Mouse (Mus musculus) CD8-positive naive resting alpha-beta T cell, adult 2 months (primary cell): ENCODE data around the gene Vcl.

Source experiments
- DNase-seq, 2 experiments: peaks; one replicate each; pipeline ENCODE4 v3.0.0; 2022; ENCODE audit warnings: low read depth in 2 of 2, low spot score in 2 of 2

Vcl gene

DNA sequence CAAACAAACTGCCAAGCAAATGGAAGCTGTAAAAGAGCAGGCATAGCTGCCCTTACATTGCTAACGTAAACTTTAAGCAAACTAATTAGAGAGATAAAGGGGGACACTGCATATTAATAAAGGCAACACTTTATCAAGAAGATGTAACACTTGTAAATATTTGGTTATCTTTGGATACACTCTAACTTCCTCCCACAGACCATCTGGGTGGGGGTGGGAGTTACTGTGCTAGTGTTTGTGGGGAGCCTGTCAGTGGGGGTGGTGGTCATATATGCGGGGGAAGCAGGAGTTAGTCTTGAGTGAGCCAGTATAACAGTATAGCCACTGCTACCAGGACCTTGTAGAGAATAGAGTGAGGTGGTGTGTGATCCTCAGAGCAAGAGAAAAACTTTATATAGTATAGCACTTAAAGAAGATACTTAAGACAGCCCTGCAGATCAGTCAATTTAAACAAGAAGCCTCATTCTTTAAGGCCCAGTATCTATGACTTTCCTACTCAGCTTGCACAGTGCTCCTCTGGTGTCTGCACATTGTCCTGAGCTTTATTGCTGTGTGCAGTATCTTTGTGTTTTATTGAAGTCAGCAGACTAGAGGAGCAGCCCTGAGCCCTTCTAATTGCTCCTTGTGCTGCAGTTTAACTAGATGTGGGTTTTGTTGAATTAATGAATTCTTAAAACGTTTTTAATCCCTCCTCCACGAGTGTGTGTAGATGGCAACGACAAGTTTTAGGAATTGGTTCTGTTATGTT, 133.7 kb downstream of the Vcl start:
- DNase-seq, result no peak

DNA sequence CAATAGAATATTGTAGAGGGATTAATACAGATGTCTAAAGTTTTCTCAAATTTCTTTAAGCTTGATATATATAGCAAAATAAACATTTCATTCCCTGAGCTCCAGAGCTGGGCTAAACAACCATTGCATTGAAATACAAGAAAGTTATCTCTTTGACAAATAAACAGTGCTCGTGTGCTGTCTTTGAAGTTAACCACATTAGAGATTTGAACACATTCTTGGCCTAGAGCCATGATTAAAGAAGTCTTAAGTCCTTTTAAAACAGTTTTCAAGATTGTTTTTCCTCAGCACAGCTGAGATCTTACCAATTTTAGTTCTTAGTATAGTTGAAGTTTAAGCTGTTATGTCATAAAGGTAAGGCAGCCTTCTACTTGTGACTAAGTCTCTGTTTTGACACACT, 135.1 kb downstream of the Vcl start:
- no peak for DNase-seq

DNA sequence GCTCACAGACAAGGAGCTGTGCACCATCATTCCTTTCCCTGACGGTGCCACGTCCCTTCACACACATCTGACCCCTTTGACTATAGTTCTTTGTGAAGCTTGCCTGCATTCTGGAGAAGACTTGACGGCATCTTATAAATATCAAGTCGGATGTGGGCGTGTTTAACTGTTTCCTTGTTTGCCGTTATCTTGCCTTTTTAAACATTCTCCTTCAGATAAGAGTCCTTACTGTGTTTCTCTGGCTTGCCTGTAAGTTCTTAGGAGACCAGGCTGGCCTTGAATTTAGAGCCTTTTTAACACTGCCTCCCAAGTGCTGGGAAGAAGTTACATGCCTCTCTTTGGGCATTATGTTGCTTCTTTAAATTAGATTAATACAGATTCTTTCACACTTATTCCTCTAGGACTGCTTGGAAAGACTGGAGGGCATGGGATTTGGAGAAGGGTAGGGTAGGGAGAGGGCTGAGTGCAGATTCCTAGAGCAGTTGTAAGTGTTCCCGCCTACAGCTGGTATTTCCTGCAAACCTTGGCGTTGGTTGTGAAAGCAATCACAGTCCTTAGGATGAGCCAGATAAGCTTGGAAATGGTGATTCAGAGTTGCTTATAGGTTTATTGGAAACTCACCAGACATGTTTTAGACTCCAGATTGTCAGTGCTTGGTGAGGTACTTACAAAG, 136.4 kb downstream of the Vcl start:
- DNase-seq, result no peak

DNA sequence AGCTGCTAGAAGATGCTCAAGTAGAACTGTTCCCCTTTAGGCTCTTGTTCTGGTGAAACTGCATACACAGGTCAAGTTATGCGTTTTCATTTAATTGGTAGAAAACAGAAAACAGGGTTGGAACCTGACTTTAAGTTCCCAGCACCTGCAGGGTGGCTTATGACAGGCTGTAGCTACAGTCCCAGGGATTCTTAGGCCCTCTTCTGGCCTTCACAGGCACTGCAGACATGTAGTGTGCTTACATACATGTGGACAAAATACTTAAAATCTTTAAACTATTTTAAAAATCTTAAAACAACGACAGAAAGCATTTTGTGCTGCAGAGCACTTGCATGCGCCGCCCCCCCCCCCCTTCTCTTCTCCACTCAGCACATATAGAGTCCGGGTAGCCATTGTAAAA, 140.4 kb downstream of the Vcl start:
- DNase-seq, result no peak

DNA sequence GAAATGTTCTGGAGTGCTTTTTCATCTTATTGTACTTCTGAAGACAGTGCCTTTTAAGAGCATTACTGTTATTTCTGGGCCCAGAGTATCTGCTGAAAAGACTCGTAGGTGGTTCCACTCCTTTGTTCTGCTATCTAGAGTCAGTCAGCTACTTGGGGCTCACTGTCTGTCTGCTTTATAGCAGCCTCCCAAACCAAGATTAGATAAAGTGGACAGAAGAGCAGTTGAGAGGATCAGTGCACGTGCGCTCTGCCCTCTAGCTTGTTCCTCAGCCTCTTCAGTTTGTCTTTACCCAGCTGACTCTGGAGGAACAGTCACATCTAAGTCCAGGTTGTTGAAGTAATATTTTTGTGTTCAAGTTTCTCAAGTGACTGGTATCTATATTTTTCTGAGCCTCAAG, 144.8 kb downstream of the Vcl start:
- no peak for DNase-seq

DNA sequence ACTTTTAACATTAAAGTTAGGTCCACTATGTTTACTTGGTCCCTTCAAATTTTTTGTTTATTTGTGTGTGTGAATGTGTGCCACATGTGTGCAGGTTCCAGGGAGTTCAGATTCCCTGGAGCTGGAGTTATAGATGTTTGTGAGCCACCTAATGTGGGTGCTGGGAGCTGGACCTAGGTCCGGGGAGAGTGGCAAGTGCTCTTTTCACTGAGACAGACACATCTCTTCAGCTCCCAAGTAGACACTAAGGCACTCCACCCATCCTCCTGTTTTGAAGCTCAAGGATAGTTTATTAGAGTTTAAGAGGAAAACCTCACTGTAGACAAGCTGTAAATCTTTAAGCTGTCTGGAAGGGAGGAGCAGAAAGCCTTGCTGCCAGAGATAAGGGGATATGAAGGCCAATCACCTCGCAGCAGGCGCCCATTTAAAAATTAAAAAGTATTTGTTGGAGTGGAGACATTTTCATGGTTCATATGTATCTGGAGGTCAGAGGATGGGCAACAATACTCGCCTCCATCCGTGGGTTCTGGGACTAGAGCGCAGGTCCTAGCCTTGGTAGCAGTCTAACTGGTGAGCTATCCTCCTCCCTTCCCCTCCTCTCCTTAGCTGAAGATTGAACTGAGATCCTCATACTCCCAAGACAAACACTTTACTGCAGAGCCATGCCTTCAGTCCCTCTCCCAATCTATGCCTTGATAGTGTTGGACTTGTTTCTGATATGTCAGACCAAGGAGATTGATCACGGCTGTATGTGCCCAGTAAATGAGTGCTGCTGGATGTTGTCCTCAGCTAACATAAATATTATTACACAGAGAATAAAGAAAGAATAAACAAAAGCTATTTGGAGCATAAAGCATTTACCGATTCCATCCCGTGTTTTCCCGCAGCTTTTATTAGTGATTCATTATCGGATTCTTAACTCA, 145.5 kb downstream of the Vcl start:
- DNase-seq, result no peak

DNA sequence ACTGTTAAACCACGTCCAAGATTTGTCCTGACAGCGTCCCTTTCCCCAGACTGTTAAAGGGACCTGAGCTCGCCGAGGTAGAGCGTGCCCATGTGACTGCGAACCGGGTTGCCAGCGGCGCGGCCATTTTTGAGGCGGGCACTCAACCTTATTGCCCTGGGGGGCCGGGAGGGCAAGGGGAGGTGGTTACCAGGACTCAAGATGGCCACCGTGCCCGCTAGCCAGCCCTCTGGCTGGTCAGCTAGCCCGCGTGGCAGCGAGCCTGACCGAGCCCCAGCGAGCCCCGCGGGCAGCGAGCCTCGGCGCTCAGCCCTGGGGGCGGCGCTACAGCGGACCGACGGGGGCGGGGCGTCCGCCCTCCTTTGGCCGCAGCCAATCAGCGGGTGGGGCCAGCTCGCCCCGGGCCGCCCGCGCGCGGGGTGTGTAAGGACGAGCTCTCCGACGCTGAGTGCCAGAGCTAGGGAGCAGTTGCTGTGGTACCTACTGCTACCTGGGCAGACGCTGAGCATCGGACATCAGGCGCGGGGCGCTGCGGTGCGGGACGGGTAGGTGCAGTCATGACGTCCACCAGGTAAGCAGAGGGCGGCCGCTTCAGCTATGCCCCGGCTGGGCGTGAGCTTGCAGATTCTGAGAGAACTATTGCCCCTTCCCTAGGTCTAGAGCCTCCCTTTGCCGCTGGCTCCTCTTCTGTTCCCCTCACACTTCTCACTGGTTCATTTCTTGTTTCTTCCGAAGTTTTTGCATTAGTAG, 146.7 kb downstream of the Vcl start:
- peak; percentile 71 to 78 for DNase-seq

DNA sequence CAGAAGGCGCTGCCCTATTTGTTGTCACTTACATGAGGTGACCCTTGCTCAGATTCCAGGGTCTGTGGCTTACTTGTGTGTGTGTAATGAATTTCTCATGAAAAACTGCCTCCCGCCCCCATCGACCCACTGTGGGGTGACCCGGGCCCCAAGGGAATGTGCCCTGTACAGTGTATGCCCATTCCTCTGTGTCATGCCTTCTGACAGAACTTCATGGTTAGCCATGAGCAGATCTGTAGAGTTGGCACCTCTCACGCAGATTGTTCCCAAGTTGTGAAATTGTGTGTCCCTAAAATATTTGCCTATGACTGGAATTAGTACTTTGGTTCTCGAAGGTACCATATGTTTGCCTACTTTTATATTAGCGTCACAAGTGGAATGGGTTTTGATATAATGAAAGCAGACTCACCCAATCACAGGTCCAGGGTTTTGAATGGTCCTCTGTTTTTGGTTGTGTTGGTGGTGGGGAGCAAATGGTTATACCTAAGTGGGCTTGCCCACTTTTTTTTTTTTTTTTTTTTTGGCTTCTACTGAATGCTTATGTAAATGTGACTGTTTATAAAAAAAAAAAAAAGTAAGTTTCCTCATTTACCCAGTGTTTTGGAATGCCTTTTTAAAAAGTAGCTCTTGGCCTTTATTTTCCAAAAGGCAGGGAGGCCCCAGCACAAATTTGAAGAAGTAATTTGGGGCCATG, 147.4 kb downstream of the Vcl start:
- DNase-seq, result no peak

DNA sequence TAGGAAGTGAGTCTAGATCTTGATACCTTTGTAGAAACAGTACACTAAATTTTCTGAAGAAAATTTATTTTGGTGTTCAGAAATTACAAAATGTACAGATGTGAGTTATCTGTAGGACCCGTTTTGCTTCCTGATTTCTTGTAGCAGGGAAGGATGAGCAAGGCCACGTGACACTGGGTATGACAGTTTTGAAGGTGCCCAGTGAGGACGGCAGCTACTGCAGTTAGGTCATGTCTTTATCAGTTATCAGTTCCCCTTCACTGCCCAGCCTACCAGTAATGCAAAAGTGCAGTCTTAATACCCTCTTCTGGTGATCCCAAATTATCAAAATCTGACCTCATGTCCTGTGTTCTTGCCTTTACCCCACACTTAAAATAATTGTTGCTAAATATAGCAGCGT, 148.7 kb downstream of the Vcl start:
- no peak for DNase-seq

DNA sequence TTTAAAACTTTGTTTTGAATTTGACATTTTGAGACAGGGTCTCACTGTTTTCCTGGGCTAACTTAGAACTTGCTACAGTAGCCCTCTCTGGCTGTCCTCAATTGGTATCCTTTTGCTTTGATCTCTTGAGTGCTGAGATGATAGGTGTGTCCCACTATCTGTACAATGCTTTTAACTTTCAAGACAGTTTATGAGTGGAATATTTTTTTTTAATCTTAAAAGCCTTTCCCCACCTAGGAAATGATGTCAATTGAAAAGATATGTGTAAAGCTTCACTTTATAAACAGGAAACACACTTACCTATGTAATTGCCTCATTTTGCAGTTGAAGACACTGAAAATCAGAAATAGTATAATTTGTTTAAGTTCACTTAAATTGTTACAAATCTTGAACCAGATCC, 149.3 kb downstream of the Vcl start:
- peak in 1 of 2 experiments; percentile 8 for DNase-seq

DNA sequence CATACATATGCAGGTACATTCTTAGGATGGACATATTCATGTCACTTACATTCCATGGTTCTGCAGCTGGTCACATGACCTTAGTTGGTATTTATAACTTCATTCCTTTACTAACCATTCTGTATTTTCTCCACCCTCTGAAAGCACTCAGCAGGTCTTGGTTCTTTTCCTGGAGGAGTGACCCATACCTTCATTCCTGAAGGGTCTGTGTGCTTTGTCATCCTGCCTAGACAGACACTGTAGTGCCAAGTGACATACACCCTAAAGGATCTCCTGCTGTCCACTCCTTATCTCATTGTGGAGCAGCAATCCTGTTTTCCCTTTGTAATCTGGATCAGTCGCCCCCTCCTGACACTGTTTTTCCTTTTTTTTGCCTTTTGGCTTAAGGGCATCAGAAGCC, 153.6 kb downstream of the Vcl start:
- DNase-seq, result no peak
